Comparison of ENCODE assay signal across 9 mouse cellular contexts in the genomic region with DNA sequence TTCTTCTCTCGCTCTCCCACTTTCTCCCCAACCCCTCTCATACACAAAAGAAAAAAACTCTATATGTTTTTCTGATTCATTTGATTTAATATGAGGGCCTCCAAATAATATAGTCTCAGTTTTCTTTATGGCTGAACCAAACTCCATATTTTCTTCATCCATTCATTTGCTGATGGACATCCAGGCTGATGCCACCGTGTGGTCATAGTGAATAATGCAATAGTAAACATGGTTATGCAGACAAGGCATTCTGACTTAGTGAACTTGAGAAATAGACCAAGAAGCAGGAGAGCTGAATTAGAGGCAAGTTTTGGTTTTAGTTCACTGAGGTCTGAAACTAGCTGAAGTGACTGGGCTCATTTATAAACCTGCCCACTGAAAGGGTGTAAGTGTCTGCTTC. TPM values are rescaled to one million over a fixed set of nuclear protein-coding genes. Genes with fewer than 3 reads are reported as not detected.
DNase-seq lines count a peak whose midpoint lies in the region; ATAC-seq and TF ChIP-seq lines count a peak whose summit lies in the region.
"Had no signal": no experiment of that assay in that cellular context is flagged by ENCODE, and none has a peak within 500 bp of the region (broad histone marks: within the 10 kb centered on the region; RNA-seq: fewer than 3 reads in every experiment).

No protein-coding gene starts in this region.

- no peak overlapping the region for H3K9ac ChIP-seq in midbrain, postnatal 0 days (replicated peaks; ENCODE audit: low read length, poor library complexity, severe bottlenecking)
- H3K9ac ChIP-seq in midbrain, embryonic 15.5 days = no peak overlapping the region
- no peak overlapping the region for H3K9ac ChIP-seq in embryonic facial prominence, embryonic 14.5 days (ENCODE audit: low read depth, low read length)
- no peak overlapping the region for H3K9ac ChIP-seq in stomach, postnatal 0 days (ENCODE audit: low read length)

- no peaks in the 10 kb centered on the region for H3K9me3 ChIP-seq in midbrain, postnatal 0 days (ENCODE audit: low read length)
- no peaks in the 10 kb centered on the region for H3K9me3 ChIP-seq in midbrain, embryonic 15.5 days
- no peaks in the 10 kb centered on the region for H3K9me3 ChIP-seq in embryonic facial prominence, embryonic 14.5 days (ENCODE audit: control insufficient read depth, low read length)
- no peaks in the 10 kb centered on the region for H3K9me3 ChIP-seq in stomach, postnatal 0 days (ENCODE audit: control insufficient read depth, low read length)
- H3K9me3 ChIP-seq: megakaryocyte, embryonic 14.5 days had no signal

- TF ChIP-seq EP300 in stomach, postnatal 0 days (optimal IDR thresholded peaks at IDR 0.05) = no peak

- no peaks in the 10 kb centered on the region for H3K27me3 ChIP-seq in midbrain, postnatal 0 days (ENCODE audit: insufficient read depth, low read length)
- no peaks in the 10 kb centered on the region for H3K27me3 ChIP-seq in midbrain, embryonic 15.5 days (replicated peaks)
- no peaks in the 10 kb centered on the region for H3K27me3 ChIP-seq in embryonic facial prominence, embryonic 14.5 days (replicated peaks; ENCODE audit: control insufficient read depth, insufficient read depth, low read length)
- H3K27me3 ChIP-seq in stomach, postnatal 0 days (ENCODE audit: control insufficient read depth, insufficient read depth, low read length) = no peaks in the 10 kb centered on the region
- H3K27me3 ChIP-seq: megakaryocyte, embryonic 14.5 days had no signal

- no peak for ATAC-seq in midbrain, postnatal 0 days (ENCODE audit: low FRiP score)
- ATAC-seq in midbrain, embryonic 15.5 days (replicated peaks) = no peak
- ATAC-seq in embryonic facial prominence, embryonic 14.5 days (ENCODE audit: low read depth) = no peak
- ATAC-seq in stomach, postnatal 0 days (ENCODE audit: low FRiP score, low TSS enrichment) = no peak

- H3K4me3 ChIP-seq in midbrain, postnatal 0 days (ENCODE audit: low read depth, low read length) = no peak overlapping the region
- H3K4me3 ChIP-seq in midbrain, embryonic 15.5 days = no peak overlapping the region
- H3K4me3 ChIP-seq in embryonic facial prominence, embryonic 14.5 days (ENCODE audit: low read depth, low read length) = no peak overlapping the region
- H3K4me3 ChIP-seq in stomach, postnatal 0 days (ENCODE audit: low read depth, low read length) = no peak overlapping the region
- H3K4me3 ChIP-seq: megakaryocyte, embryonic 14.5 days had no signal

- DNase-seq in gastrocnemius, adult 18-20 months (ENCODE audit: low spot score) = peak; percentile 16
- DNase-seq in gastrocnemius, postnatal 36 days = no peak
- peak; percentile 71 for DNase-seq in midbrain, postnatal 0 days (ENCODE audit: low spot score)
- peak; percentile 45 for DNase-seq in embryonic facial prominence, embryonic 14.5 days (ENCODE audit: low spot score)
- DNase-seq in stomach, postnatal 0 days (ENCODE audit: low spot score) = no peak
- DNase-seq in urinary bladder, postnatal 36 days (ENCODE audit: low spot score in 2 of 2) = no peak
- no peak for DNase-seq in frontal cortex, postnatal 36 days (ENCODE audit: low spot score in 2 of 2)

- TF ChIP-seq CTCF in midbrain, postnatal 0 days (IDR thresholded peaks at IDR 0.05) = peak; percentile 78
- TF ChIP-seq CTCF in stomach, postnatal 0 days (IDR thresholded peaks at IDR 0.05; ENCODE audit: low read depth) = peak; percentile 79

- no peak overlapping the region for H3K4me2 ChIP-seq in midbrain, postnatal 0 days (ENCODE audit: low read depth, low read length, poor library complexity, severe bottlenecking)
- H3K4me2 ChIP-seq in midbrain, embryonic 15.5 days = no peak overlapping the region
- H3K4me2 ChIP-seq in embryonic facial prominence, embryonic 14.5 days (ENCODE audit: low read depth, low read length) = no peak overlapping the region
- no peak overlapping the region for H3K4me2 ChIP-seq in stomach, postnatal 0 days (replicated peaks; ENCODE audit: low read depth)

- intact Hi-C loops in gastrocnemius, postnatal 36 days (cut with DNase I) = no loop called here

- H3K4me1 ChIP-seq in midbrain, postnatal 0 days (ENCODE audit: insufficient read depth, low read length) = no peaks in the 10 kb centered on the region
- H3K4me1 ChIP-seq in midbrain, embryonic 15.5 days = no peaks in the 10 kb centered on the region
- H3K4me1 ChIP-seq in embryonic facial prominence, embryonic 14.5 days (ENCODE audit: control insufficient read depth, insufficient read depth, low read length) = no peaks in the 10 kb centered on the region
- H3K4me1 ChIP-seq in stomach, postnatal 0 days (replicated peaks; ENCODE audit: control insufficient read depth, insufficient read depth) = no peaks in the 10 kb centered on the region
- H3K4me1 ChIP-seq: megakaryocyte, embryonic 14.5 days had no signal

- no peak overlapping the region for H3K27ac ChIP-seq in midbrain, postnatal 0 days (ENCODE audit: low read depth, low read length)
- H3K27ac ChIP-seq in midbrain, embryonic 15.5 days = no peak overlapping the region
- no peak overlapping the region for H3K27ac ChIP-seq in embryonic facial prominence, embryonic 14.5 days (replicated peaks; ENCODE audit: low read depth, low read length)
- no peak overlapping the region for H3K27ac ChIP-seq in stomach, postnatal 0 days (replicated peaks)

- H3K36me3 ChIP-seq in midbrain, postnatal 0 days (ENCODE audit: insufficient read depth, low read length) = no peaks in the 10 kb centered on the region
- H3K36me3 ChIP-seq in midbrain, embryonic 15.5 days (replicated peaks) = no peaks in the 10 kb centered on the region
- H3K36me3 ChIP-seq in embryonic facial prominence, embryonic 14.5 days (ENCODE audit: control insufficient read depth, insufficient read depth, low read length) = no peaks in the 10 kb centered on the region
- H3K36me3 ChIP-seq in stomach, postnatal 0 days (ENCODE audit: control insufficient read depth, insufficient read depth, low read length) = no peaks in the 10 kb centered on the region

- WGBS in midbrain, postnatal 0 days = 54% methylated on average over 2 of the region's 2 CpGs
- 57% methylated on average over 2 of the region's 2 CpGs for WGBS in midbrain, embryonic 15.5 days
- 54% methylated on average over 2 of the region's 2 CpGs for WGBS in embryonic facial prominence, embryonic 14.5 days
- 60% methylated on average over 2 of the region's 2 CpGs for WGBS in stomach, postnatal 0 days

RNA-seq across cellular contexts. Expression of gene Ngly1, which starts 30.1 kb away (rescaled TPM):
- 10 to 100 TPM; 41.7 to 47.7 TPM for total RNA-seq in gastrocnemius, adult 18-20 months (2021)
- total RNA-seq in gastrocnemius, postnatal 36 days (2021) = 10 to 100 TPM; 46.5 to 50.7 TPM
- total RNA-seq in midbrain, postnatal 0 days (2014; rRNA removed) = 16.4 and 27.4 TPM in 2 replicates
- polyA plus RNA-seq in midbrain, postnatal 0 days (2015; fragmentation: Nextera tagmentation; extraction: Ambion mirVana) = 23.7 and 23.8 TPM in 2 replicates
- polyA plus RNA-seq in midbrain, embryonic 15.5 days (2015; fragmentation: Nextera tagmentation; extraction: Ambion mirVana) = 25.4 and 26.0 TPM in 2 replicates
- polyA plus RNA-seq in embryonic facial prominence, embryonic 14.5 days (2014; fragmentation: Nextera tagmentation; extraction: Ambion mirVana) = 43.6 and 49.6 TPM in 2 replicates
- 35.2 and 37.2 TPM in 2 replicates for polyA plus RNA-seq in stomach, postnatal 0 days (2015; fragmentation: Nextera tagmentation; extraction: Ambion mirVana)

RNA-seq across cellular contexts. Expression of gene Oxsm, which starts 30.6 kb away (rescaled TPM):
- total RNA-seq in gastrocnemius, adult 18-20 months (2021) = 10 to 100 TPM; 11.1 to 12.3 TPM
- total RNA-seq in gastrocnemius, postnatal 36 days (2021) = 10 to 100 TPM in 1 of 2 experiments, 1 to 10 TPM in 1; 9.3 to 11.6 TPM
- 5.0 and 5.5 TPM in 2 replicates for total RNA-seq in midbrain, postnatal 0 days (2014; rRNA removed)
- 1.3 TPM in 2 replicates for polyA plus RNA-seq in midbrain, postnatal 0 days (2015; fragmentation: Nextera tagmentation; extraction: Ambion mirVana)
- polyA plus RNA-seq in midbrain, embryonic 15.5 days (2015; fragmentation: Nextera tagmentation; extraction: Ambion mirVana) = 1.9 and 2.1 TPM in 2 replicates
- 1.7 and 1.8 TPM in 2 replicates for polyA plus RNA-seq in embryonic facial prominence, embryonic 14.5 days (2014; fragmentation: Nextera tagmentation; extraction: Ambion mirVana)
- polyA plus RNA-seq in stomach, postnatal 0 days (2015; fragmentation: Nextera tagmentation; extraction: Ambion mirVana) = 1.7 and 1.9 TPM in 2 replicates

Comparison
In these comparisons a context has a peak if more than half of its experiments do, and no peak if none do; other contexts are left out.
1. DNase-seq: peak in gastrocnemius, adult 18-20 months (single experiment), midbrain, postnatal 0 days (single experiment) and embryonic facial prominence, embryonic 14.5 days (single experiment); none in gastrocnemius, postnatal 36 days (0 of 2), stomach, postnatal 0 days (single experiment), urinary bladder, postnatal 36 days (0 of 2) and frontal cortex, postnatal 36 days (0 of 2).